Mouse (Mus musculus) testis, adult 2 months (tissue): ENCODE measurements at regions not wholly inside any gene's neighbourhood (a gene's known extent, or its start where the extent isn't known, plus 50 kb on each side); places are given as distances from the start of the nearest gene placed in this dataset.

Source experiments
- CTCF ChIP-seq: fragments of 200-500 bp; IDR thresholded peaks from 2 replicates; pipeline ENCODE4 v1.5.1; 2012; ENCODE audit warnings: low read depth, mild to moderate bottlenecking, inconsistent platforms, low read length, moderate library complexity; ENCODE audit not compliant: control insufficient read depth, insufficient read depth, insufficient replicate concordance
- POLR2A ChIP-seq: fragments of 200-500 bp; IDR thresholded peaks from 2 replicates; pipeline ENCODE4 v1.6.1; 2012; ENCODE audit warnings: low read depth, mild to moderate bottlenecking, inconsistent platforms, low read length, moderate library complexity; ENCODE audit not compliant: control insufficient read depth

DNA sequence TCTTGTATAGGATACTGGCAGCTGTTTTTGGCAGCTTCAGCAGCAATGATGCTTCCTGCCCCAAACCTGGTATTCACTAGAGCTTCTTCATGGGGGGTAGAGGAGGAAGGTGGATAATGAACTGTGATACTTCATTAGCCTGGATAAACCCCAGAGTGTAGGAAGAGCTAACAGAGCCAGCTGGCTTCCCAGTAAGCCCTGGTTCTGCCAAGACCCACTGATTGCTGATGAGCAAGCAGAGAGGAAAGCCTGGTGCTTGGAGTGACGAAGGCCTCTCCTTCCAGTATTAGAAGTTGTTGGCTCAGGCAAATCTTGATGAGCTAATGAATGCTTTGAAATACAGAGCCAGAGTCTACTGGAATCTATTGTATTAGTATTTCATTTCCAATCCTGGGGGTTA lies 370.8 kb upstream of the Pkn2 start:
- no peak for TF ChIP-seq CTCF
- TF ChIP-seq POLR2A: no peak
